Mouse (Mus musculus) bone marrow, adult 2 months (tissue): Measurements from ENCODE around the gene 4930402F06Rik.

ENCODE experiments used
- CTCF ChIP-seq: fragments of 200-500 bp; IDR thresholded peaks from 2 replicates; pipeline ENCODE4 v1.5.1; 2011; ENCODE audit warnings: low read length, control low read depth; ENCODE audit not compliant: control insufficient read depth, insufficient read depth
- POLR2A ChIP-seq: fragments of 200-500 bp; IDR thresholded peaks from 2 replicates; pipeline ENCODE4 v1.6.1; 2011; ENCODE audit warnings: low read depth, mild to moderate bottlenecking, control low read depth, low read length, borderline replicate concordance; ENCODE audit not compliant: control insufficient read depth

- no peak for TF ChIP-seq CTCF
- no peak for TF ChIP-seq POLR2A
Measured at GRCm38 (mm10) chr2:35328064-35328792, 68.7 kb downstream of the 4930402F06Rik start.
